Mouse (Mus musculus): ENCODE data around the gene Usp32. TPM values are rescaled to one million over a fixed set of nuclear protein-coding genes. Genes with fewer than 3 reads are reported as not detected.
A peak's percentile ranks its signal among the peaks of the same experiment; 100 is the strongest.

Gene Usp32
- total and polyA plus RNA-seq, 3 experiments = 4.0 to 24.5 (median 22.6) TPM

GRCm38 (mm10) chr11:84974582-84974981 lies 165.4 kb downstream of the Usp32 start:
- Histone ChIP-seq H3K27me3 (ENCODE audit: control insufficient read depth, insufficient read depth, low read length) (no peaks in the 10 kb centered on the region), H3K79me2 (replicated peaks; ENCODE audit: control insufficient read depth, insufficient read depth, low read length) (no peaks in the 10 kb centered on the region), H3K4me3 (no peak overlapping the region), H3K9ac (ENCODE audit: low read depth, low read length) (no peak overlapping the region), H3K27ac (peak overlapping the region; percentile 61), H3K4me1 (ENCODE audit: control insufficient read depth, insufficient read depth, low read length) (peaks cover 10% of the 10 kb centered on the region), H3K36me3 (ENCODE audit: control insufficient read depth, insufficient read depth, low read length) (no peaks in the 10 kb centered on the region)
- DNase-seq = peak in 1 of 2 experiments; percentile 36
- WGBS = 38% methylated on average over 7 of the region's 7 CpGs
- intact Hi-C loops (cut with DNase I) = loop anchor here (2.0 kb wide), 1 partner anchor 14 kb away; no protein-coding TSS in a partner anchor
- TF ChIP-seq POLR2A (IDR thresholded peaks at IDR 0.05; ENCODE audit: insufficient read depth, low read depth, low read length) (peak; percentile 24; the same call in 1 of the 2 replicates), EP300 (IDR thresholded peaks at IDR 0.05; ENCODE audit: insufficient read depth, low read depth, low read length) (0 out of 2 replicates have a peak, but pooled peaks have one; percentile 36), CTCF (IDR thresholded peaks at IDR 0.05) (no peak)

DNA sequence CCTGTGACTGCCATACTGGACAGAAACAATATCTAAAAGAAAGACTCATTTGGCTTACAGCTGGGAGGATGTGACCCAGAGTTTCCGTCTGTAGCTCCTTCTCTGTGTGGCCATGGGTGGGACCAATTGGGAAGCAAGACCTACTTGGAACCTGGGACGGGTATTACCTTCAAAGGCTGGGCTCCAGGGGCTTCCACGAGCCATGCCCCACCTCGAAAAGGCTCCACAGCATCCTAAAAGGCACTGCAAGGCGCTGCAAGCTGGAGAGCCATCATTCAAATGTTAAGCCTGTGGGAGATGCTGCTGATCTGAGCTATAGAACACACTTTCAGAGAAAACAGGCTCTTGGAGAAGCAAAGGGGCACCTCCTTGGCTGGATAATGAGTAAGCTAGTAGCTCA lies 166.3 kb downstream of the Usp32 start:
- Histone ChIP-seq H3K36me3 (ENCODE audit: control insufficient read depth, insufficient read depth, low read length) (no peaks in the 10 kb centered on the region), H3K27ac (peak overlapping the region; percentile 61), H3K79me2 (replicated peaks; ENCODE audit: control insufficient read depth, insufficient read depth, low read length) (no peaks in the 10 kb centered on the region), H3K27me3 (ENCODE audit: control insufficient read depth, insufficient read depth, low read length) (no peaks in the 10 kb centered on the region), H3K4me3 (no peak overlapping the region), H3K4me1 (ENCODE audit: control insufficient read depth, insufficient read depth, low read length) (peaks cover 14% of the 10 kb centered on the region), H3K9ac (ENCODE audit: low read depth, low read length) (no peak overlapping the region)
- WGBS = 55% methylated on average over 5 of the region's 5 CpGs
- DNase-seq = no peak
- TF ChIP-seq CTCF (IDR thresholded peaks at IDR 0.05) (no peak), EP300 (IDR thresholded peaks at IDR 0.05; ENCODE audit: insufficient read depth, low read depth, low read length) (no peak), POLR2A (IDR thresholded peaks at IDR 0.05; ENCODE audit: insufficient read depth, low read depth, low read length) (no peak)
- intact Hi-C loops (cut with DNase I) = loop anchor here (2.0 kb wide), 1 partner anchor 13 kb away; no protein-coding TSS in a partner anchor

GRCm38 (mm10) chr11:84972067-84972466 lies 167.9 kb downstream of the Usp32 start:
- Histone ChIP-seq H3K4me3 (no peak overlapping the region), H3K27ac (peak overlapping the region; percentile 17; the same call in 1 of the 2 replicates), H3K9ac (ENCODE audit: low read depth, low read length) (no peak overlapping the region), H3K27me3 (ENCODE audit: control insufficient read depth, insufficient read depth, low read length) (no peaks in the 10 kb centered on the region), H3K79me2 (replicated peaks; ENCODE audit: control insufficient read depth, insufficient read depth, low read length) (no peaks in the 10 kb centered on the region), H3K36me3 (ENCODE audit: control insufficient read depth, insufficient read depth, low read length) (no peaks in the 10 kb centered on the region), H3K4me1 (ENCODE audit: control insufficient read depth, insufficient read depth, low read length) (peaks cover 21% of the 10 kb centered on the region)
- 19% methylated on average over 3 of the region's 3 CpGs for WGBS
- TF ChIP-seq CTCF (IDR thresholded peaks at IDR 0.05) (no peak), POLR2A (IDR thresholded peaks at IDR 0.05; ENCODE audit: insufficient read depth, low read depth, low read length) (no peak), EP300 (IDR thresholded peaks at IDR 0.05; ENCODE audit: insufficient read depth, low read depth, low read length) (no peak)
- DNase-seq = peak; percentile 33 to 40
- intact Hi-C loops (cut with DNase I) = no loop called here

GRCm38 (mm10) chr11:84968775-84969174 lies 171.2 kb downstream of the Usp32 start:
- Histone ChIP-seq H3K79me2 (replicated peaks; ENCODE audit: control insufficient read depth, insufficient read depth, low read length) (no peaks in the 10 kb centered on the region), H3K4me1 (ENCODE audit: control insufficient read depth, insufficient read depth, low read length) (peaks cover 22% of the 10 kb centered on the region), H3K36me3 (ENCODE audit: control insufficient read depth, insufficient read depth, low read length) (no peaks in the 10 kb centered on the region), H3K9ac (ENCODE audit: low read depth, low read length) (no peak overlapping the region), H3K27ac (peak overlapping the region; percentile 86), H3K27me3 (ENCODE audit: control insufficient read depth, insufficient read depth, low read length) (no peaks in the 10 kb centered on the region), H3K4me3 (no peak overlapping the region)
- TF ChIP-seq EP300 (IDR thresholded peaks at IDR 0.05; ENCODE audit: insufficient read depth, low read depth, low read length) (peak; percentile 76), CTCF (IDR thresholded peaks at IDR 0.05) (no peak)
- DNase-seq = peak; percentile 69 to 78
- 37% methylated on average over 6 of the region's 6 CpGs for WGBS
- intact Hi-C loops (cut with DNase I) = loop anchor here (1.0 kb wide), 1 partner anchor 8 kb away; no protein-coding TSS in a partner anchor

- no peak for TF ChIP-seq EP300 (IDR thresholded peaks at IDR 0.05; ENCODE audit: insufficient read depth, low read depth, low read length)
- no peak for TF ChIP-seq CTCF (IDR thresholded peaks at IDR 0.05)
- no peak for TF ChIP-seq POLR2A (IDR thresholded peaks at IDR 0.05; ENCODE audit: insufficient read depth, low read depth, low read length)
- no peaks in the 10 kb centered on the region for H3K27me3 ChIP-seq (ENCODE audit: control insufficient read depth, insufficient read depth, low read length)
- 38% methylated on average over 4 of the region's 4 CpGs for WGBS
- no peak overlapping the region for H3K9ac ChIP-seq (ENCODE audit: low read depth, low read length)
- peak overlapping the region; percentile 70 for H3K27ac ChIP-seq
- intact Hi-C loops (cut with DNase I) = no loop called here
- no peaks in the 10 kb centered on the region for H3K79me2 ChIP-seq (replicated peaks; ENCODE audit: control insufficient read depth, insufficient read depth, low read length)
- no peaks in the 10 kb centered on the region for H3K36me3 ChIP-seq (ENCODE audit: control insufficient read depth, insufficient read depth, low read length)
- no peak for DNase-seq
- no peak overlapping the region for H3K4me3 ChIP-seq
- H3K4me1 ChIP-seq (ENCODE audit: control insufficient read depth, insufficient read depth, low read length) = peaks cover 19% of the 10 kb centered on the region
These were observed 171.7 kb downstream of the Usp32 start for GRCm38 (mm10) chr11:84968309-84968708.

DNA sequence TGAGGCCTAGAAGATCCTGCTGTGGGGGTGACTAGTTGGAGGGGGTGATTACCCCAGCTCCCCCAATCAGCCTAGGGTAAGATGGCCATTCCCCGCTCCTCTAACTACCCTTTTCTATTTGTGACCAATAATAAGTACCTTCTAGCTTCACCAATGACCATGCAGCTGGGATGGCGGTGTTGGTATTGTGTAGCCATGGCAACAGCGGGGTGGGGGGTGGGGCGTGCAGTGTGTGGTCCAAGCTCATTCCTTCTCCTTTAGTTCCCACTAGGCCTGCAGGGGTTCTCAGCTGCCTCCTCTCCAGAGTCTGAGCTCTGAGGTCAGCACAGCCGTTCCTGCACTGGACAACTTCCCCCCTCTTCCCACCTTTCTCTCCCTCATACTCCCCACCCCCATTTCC lies 172.8 kb downstream of the Usp32 start:
- 58% methylated on average over 5 of the region's 5 CpGs for WGBS
- peak overlapping the region; percentile 70; the same call in 1 of the 2 replicates for H3K27ac ChIP-seq
- H3K27me3 ChIP-seq (ENCODE audit: control insufficient read depth, insufficient read depth, low read length) = no peaks in the 10 kb centered on the region
- no peak overlapping the region for H3K4me3 ChIP-seq
- peaks cover 19% of the 10 kb centered on the region for H3K4me1 ChIP-seq (ENCODE audit: control insufficient read depth, insufficient read depth, low read length)
- no peak for TF ChIP-seq CTCF (IDR thresholded peaks at IDR 0.05)
- intact Hi-C loops (cut with DNase I) = no loop called here
- H3K79me2 ChIP-seq (replicated peaks; ENCODE audit: control insufficient read depth, insufficient read depth, low read length) = no peaks in the 10 kb centered on the region
- no peak overlapping the region for H3K9ac ChIP-seq (ENCODE audit: low read depth, low read length)
- no peak for DNase-seq
- H3K36me3 ChIP-seq (ENCODE audit: control insufficient read depth, insufficient read depth, low read length) = no peaks in the 10 kb centered on the region

All from heart, adult 2 months (tissue).